Comparison of ENCODE assay signal across 15 mouse cellular contexts in genomic region chr5:123780716-123781115, GRCm38 (mm10).
"Had no signal": no experiment of that assay in that cellular context is flagged by ENCODE, and none has a peak within 500 bp of the region (broad histone marks: within the 10 kb centered on the region; RNA-seq: fewer than 3 reads in every experiment).

No protein-coding gene starts in this region.

- H3K4me1 ChIP-seq: limb, embryonic 10.5 days; liver, embryonic 15.5 days; midbrain, embryonic 10.5 days; midbrain, embryonic 15.5 days; neural tube, embryonic 13.5 days had no signal

- H3K4me2 ChIP-seq: liver, embryonic 11.5 days; liver, embryonic 15.5 days; midbrain, embryonic 15.5 days; neural tube, embryonic 13.5 days had no signal

- ATAC-seq: intestine, embryonic 16.5 days; lung, postnatal 0 days; midbrain, embryonic 15.5 days had no signal

- H3K9me3 ChIP-seq: limb, embryonic 10.5 days; liver, embryonic 15.5 days; midbrain, embryonic 10.5 days; midbrain, embryonic 15.5 days; neural tube, embryonic 13.5 days had no signal

- H3K27me3 ChIP-seq: liver, embryonic 15.5 days; midbrain, embryonic 15.5 days; neural tube, embryonic 13.5 days had no signal

- DNase-seq: kidney, adult 2 months; kidney, postnatal 25 days; lung, adult 2 months; lung, postnatal 4 days; right cerebral cortex, postnatal 4 days; spleen, adult 18-20 months had no signal

- H3K9ac ChIP-seq: liver, embryonic 15.5 days; midbrain, embryonic 15.5 days; neural tube, embryonic 13.5 days had no signal

- H3K36me3 ChIP-seq: midbrain, embryonic 15.5 days had no signal

- H3K4me3 ChIP-seq: left cerebral cortex, adult 2 months; limb, embryonic 10.5 days; liver, embryonic 15.5 days; midbrain, embryonic 10.5 days; midbrain, embryonic 15.5 days; neural tube, embryonic 13.5 days had no signal

- H3K27ac ChIP-seq: left cerebral cortex, adult 2 months; limb, embryonic 10.5 days; liver, embryonic 15.5 days; midbrain, embryonic 10.5 days; midbrain, embryonic 15.5 days; neural tube, embryonic 13.5 days had no signal
